Mouse (Mus musculus) kidney, postnatal 14 days (tissue): ENCODE data around the gene Zdhhc4.

Experiments used
- DNase-seq: peaks from one replicate; pipeline ENCODE4 v3.0.0; 2022; ENCODE audit warnings: mixed read lengths

Gene Zdhhc4

GRCm38 (mm10) chr5:143328690-143329495, at the start of gene Zdhhc4:
TSS of gene Zdhhc4 (minus strand) at chr5:143329256.
- DNase-seq = peak; percentile 93

GRCm38 (mm10) chr5:143376156-143376555, 47.1 kb upstream of the Zdhhc4 start:
- DNase-seq = no peak

GRCm38 (mm10) chr5:143375242-143375641, 46.2 kb upstream of the Zdhhc4 start:
- peak; percentile 70 for DNase-seq

GRCm38 (mm10) chr5:143372818-143373217, 43.8 kb upstream of the Zdhhc4 start:
- DNase-seq = peak; percentile 22

GRCm38 (mm10) chr5:143371146-143371510, 42.1 kb upstream of the Zdhhc4 start:
- DNase-seq = no peak

- DNase-seq = no peak
Observed at GRCm38 (mm10) chr5:143370416-143371145, 41.5 kb upstream of the Zdhhc4 start.

GRCm38 (mm10) chr5:143369611-143370255, 40.7 kb upstream of the Zdhhc4 start:
- DNase-seq = no peak

GRCm38 (mm10) chr5:143367931-143368330, 38.9 kb upstream of the Zdhhc4 start:
- DNase-seq = no peak

- peak; percentile 42 for DNase-seq
Observed at GRCm38 (mm10) chr5:143363678-143364615, 34.9 kb upstream of the Zdhhc4 start.

- DNase-seq = no peak
Observed at GRCm38 (mm10) chr5:143361428-143361827, 32.4 kb upstream of the Zdhhc4 start.

GRCm38 (mm10) chr5:143360000-143360399, 30.9 kb upstream of the Zdhhc4 start:
- DNase-seq = no peak

- no peak for DNase-seq
Observed at GRCm38 (mm10) chr5:143359263-143359662, 30.2 kb upstream of the Zdhhc4 start.

- no peak for DNase-seq
Observed at GRCm38 (mm10) chr5:143357564-143357963, 28.5 kb upstream of the Zdhhc4 start.

- DNase-seq = no peak
Observed at GRCm38 (mm10) chr5:143356686-143357388, 27.8 kb upstream of the Zdhhc4 start, which contains the start of gene Grid2ip. TSS of gene Grid2ip (plus strand) at chr5:143357338.

- DNase-seq = no peak
Observed at GRCm38 (mm10) chr5:143356017-143356416, 27.0 kb upstream of the Zdhhc4 start.

- DNase-seq = peak; percentile 46
Observed at GRCm38 (mm10) chr5:143346367-143346766, 17.3 kb upstream of the Zdhhc4 start.

- no peak for DNase-seq
Observed at GRCm38 (mm10) chr5:143339603-143340002, 10.5 kb upstream of the Zdhhc4 start.

- DNase-seq = no peak
Observed at GRCm38 (mm10) chr5:143336559-143336958, 7.5 kb upstream of the Zdhhc4 start.

- DNase-seq = no peak
Observed at GRCm38 (mm10) chr5:143335089-143335460, 6.0 kb upstream of the Zdhhc4 start.

GRCm38 (mm10) chr5:143334418-143335088, 5.5 kb upstream of the Zdhhc4 start:
- no peak for DNase-seq

- peak; percentile 79 for DNase-seq
Observed at GRCm38 (mm10) chr5:143333872-143334271, 4.8 kb upstream of the Zdhhc4 start.
